Mouse (Mus musculus) kidney, adult 8-10 months (tissue): ENCODE results near the gene Ptgdr.
"Not testable (repeated sequence)": the region's sequence is repeated elsewhere in the genome, so short reads cannot be mapped to it uniquely, and the experiment has no call there.

ENCODE experiments used
- DNase-seq, 2 experiments: peaks; one replicate each; pipeline ENCODE4 v3.0.0; 2022

Ptgdr gene

DNA sequence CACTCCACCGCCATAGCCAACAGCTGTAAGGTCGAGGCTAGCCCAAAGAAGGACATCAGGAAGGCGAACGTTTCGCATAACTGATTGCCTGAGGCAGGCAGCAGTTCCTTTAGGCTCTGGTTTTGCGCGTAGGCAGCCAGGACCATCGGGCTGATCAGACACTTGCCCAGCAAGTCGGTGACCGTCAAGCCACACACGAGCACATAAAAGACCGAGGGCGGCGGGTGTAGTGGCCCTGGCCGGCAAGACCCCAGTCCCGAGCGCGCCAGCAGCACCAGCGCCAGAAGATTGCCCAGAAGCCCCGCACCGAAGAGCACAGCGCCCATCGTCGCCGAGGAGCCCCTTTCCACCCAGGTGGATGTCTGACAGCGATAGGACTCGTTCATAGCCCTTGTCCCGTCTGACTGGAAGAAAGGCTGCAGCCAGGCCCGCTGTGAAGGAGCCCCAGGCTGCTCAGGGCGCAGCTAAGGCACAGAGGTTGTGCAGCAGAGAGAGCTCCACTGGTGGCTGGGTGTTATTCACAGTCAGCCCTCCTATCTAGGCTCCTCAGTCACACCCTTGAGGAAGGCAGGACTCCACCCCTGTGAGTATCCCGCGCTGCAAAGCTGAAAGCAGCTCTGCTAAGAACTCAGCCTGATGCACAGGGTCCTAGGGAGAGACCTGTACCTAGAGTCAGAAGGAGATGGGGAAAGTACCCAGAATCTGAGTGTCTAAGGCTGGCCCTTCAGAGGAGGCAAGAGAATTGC is at the start of gene Ptgdr:
Ptgdr (minus strand) TSS at position 508 of the 746 bp plus-strand sequence.
- no peak for DNase-seq

DNA sequence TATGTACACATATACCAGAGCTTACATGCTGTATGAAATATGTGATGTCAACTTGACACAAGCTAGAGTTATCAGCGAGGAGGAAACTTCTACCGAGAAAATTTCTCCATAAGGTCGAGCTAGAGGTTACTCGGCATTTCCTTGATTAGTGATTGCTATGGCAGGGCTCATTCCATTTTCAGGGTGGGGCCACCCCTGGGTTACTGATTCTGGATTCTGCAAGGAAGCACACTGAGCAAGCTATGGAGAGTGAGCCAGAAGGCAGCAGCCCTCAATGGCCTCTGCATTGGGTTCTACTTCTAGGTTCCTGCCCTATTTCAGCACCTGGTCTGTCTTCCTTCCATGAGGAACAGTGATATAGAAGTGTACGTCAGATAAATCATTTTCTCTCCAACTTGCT is 48.6 kb upstream of the Ptgdr start:
- DNase-seq = no peak

DNA sequence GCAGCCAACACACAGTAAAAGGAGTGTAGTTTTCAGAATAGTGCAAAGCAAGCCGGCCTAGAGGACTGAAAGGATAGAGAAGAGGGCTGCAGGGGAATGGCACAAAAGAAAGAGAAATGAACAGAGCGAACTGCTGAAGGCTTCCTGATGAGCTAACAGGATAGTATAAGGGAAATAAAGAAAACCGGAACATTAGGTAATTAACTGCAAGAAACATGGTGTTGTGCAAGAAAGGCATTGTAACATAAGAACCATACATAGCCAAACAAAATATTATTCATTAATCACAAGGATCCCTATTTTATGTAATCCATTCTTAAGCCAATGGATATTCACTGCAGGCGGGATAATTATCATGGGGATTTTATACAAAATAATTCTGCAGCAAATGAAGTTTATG is 45.0 kb upstream of the Ptgdr start:
- no peak for DNase-seq

DNA sequence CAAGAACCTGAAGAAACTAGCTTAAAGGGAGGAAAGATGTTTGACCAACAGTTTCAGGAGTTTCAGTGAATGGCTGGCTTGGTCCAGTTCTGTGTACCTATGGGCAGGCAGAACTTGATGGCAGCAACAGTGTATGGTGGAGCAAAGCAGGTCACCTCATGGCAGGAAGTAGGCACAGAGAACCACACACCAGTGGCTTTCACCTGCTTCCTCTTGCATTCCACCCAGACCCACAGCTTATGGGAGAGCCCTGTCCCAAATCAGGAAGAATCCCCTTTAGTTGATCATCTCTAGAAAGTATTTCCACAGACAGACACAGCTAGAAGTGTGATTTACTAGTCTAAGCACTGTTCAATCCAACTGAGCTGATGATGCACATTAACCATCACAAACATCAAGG is 42.6 kb upstream of the Ptgdr start:
- not testable (repeated sequence) for DNase-seq

DNA sequence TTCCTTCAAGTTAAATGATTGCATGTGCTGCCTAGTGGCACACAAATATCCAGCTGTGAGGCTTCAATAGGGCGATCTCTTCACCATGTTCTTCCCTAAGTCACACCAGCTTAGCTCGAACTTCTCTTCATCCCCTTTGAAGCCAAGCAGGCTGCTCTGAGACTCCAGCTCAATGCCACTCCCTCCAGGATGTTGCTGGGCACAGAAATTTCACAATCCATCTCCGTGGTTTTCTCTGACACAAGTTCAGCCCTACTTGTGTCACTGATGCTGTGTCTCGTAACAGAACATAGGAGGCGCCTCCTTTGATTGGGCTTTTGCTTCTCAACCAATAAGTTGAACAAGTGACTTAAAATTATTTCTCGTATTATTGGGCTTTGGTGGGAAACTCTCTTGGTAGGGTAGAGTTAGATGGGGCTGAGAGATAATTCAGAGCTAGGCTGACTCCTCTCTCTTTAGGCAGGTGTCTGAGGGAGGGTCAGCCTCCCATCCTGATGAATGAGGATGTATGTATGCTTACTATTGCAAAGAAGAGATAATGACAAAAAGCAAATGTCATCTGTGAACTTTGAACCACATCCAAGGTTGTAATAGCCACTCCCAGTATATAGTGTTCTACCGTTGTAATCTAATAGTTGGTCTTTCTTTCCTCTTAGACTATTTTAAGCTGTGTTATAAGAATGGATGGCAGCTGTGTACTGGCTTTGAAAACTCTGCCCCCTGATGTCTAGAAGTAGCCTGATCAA is 32.4 kb upstream of the Ptgdr start:
- DNase-seq = no peak

DNA sequence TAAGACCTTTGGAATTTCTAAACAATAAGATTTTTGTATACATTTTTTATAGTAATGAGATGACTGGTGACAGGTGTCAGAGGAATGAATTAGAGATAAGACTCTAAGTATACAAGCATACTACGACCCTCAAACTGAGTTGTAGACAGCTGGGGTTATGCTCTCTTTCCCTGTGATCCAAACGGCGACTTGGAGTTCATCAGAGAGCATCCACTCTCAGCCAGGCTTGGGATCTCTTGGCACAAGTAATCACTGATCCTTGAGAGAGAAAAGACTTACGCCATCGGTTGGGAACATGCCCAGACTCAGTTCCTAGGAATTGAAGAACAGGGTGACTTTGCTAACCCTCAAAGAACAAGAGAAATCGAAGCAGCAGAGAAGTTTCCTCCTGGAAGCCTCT is 10.5 kb upstream of the Ptgdr start:
- no peak for DNase-seq

DNA sequence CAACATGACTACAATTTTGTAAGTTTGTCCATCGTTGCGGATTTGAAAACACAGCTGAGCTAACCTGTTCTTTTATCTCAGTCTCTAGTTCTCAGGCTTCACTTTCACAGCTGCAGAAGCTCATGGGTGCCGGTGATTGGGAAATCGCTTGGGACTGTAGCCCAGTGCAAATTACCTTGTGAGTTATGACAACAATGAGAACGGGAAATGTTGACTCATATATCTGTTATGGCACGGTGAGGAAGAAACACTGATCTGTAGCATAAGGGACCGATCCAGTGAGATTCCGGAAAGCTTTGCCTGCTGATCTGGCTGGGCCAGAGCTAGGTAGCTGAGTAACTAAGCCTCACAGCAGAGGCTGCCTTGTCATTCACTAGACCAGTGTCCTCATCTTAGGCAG is 6.5 kb upstream of the Ptgdr start:
- no peak for DNase-seq

DNA sequence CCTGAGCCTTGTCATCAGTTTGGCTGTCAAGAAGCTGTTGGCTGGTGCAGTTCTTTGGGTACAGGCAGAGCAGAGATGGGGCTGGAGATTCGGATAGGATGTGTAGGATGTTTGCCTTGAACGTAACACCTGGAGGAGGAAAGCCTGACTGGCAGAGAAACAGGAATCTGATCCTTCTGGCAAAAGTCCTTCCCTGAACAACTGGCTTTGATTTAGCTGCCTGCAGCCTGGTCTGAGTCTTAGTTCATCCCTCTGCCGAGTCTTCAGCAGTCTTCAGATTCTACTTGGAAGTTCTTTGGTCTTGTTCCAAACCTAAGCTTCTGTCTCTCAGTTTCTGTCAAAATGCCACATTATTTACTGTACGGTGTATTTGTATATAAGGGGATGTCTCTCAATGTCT is 3.9 kb upstream of the Ptgdr start:
- DNase-seq = no peak

DNA sequence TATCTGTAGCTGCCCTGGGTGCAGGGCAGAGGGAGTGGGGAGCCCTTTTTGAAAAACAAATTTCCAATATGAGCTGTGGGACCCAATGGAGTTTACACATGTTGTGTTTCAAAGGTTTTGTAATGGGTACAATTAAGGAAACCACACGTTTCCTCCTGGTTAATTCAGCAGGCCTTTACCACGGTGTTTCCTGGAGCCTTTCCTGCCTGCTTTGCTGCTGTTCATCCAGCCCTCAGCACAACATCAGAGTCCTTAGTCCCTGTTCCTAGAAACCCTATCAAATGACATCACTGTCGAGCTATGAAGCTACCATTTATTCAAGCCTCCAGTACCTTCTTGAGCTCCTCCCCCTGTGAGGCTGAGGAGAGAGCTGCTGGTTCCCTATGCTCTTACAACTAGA is 2.0 kb upstream of the Ptgdr start:
- no peak for DNase-seq

DNA sequence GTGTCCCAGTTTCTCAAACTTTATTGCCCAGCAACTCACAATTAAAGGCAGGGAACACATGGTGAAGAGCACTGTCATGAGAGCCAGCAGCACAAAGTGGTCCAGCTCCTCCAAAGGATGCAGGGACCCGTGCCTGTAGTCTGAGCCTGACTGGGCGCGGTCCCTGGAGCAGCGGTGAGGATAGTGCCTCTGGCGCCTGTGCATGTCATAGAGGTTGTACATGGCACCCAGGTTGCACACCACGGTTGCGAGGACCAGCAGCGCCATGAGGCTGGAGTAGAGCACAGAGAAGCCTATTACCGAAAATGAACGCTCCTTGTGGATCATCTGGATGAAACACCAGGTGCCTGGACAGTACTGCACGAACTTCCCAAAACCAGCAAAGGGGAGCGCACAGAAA is 803 bp downstream of the Ptgdr start:
- no peak for DNase-seq

DNA sequence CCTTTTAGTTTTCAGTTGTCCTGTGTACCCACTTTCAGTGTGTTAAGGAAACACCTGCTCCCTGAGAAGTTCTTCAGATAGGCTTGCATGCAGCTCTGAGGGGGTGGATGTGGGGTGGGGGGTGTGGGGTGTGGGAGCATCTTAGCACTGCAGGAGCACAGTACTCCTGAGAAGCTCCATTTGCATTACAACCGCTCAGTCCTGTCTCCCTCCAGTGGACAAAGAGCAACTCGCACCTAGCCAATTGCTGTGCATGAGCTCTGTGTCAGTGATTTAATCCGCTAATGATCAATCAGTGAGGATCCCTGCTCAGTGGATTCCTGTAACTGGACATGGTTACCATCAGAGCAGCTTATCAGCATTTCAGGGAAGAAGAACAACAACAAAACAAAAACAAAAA is 8.5 kb downstream of the Ptgdr start:
- DNase-seq = peak in 1 of 2 experiments; percentile 41

DNA sequence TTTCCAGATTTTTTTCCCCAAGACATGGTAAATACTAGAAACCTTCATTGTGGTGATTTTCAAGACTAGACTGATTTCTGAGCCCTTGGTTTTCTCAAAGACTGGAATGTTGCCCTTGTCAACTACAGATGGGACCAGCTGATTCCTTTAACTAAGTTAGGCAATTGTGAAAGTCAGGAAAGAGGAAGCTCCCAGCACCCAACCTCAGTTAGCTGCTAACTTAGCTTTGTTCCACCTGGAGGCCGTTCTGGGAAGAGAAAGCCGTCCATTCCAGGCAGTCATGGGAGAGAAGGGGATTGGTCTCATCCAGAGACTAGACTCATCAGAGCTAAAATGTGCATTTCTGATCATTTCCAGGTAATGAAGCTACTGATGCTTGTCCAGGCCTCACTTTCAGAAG is 11.4 kb downstream of the Ptgdr start:
- DNase-seq = no peak

DNA sequence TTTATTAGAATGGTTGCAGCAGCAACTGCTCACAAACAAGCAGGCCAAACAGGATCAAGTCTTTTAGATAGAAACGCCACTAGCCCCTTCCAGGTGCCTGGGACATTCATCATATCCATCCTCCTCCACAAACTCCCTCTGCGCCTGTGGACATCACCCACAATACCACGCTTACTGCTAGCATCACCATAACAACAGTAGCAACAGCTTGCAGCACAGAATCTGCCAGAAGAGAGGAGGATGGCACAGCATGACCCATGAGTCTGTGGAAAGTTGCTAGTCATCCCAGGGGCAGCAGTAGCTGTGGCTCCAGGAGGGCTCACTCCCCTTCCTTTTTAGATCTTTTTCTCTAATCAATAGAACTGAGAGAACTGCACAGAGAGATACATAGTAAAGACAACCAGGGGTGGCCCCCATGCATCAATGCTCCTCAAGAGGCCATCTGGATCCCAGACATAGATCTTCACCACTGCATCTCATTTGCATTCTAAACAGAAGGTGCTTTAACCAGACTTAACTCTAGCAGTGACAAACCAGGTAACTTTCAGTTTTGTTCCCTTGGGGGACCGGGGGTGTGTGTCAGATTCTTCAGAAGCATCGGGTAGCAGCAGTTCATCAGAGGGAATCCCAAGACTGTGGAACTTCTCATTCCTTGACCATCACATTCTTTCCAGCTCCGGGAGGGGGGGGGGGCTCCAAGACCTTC is 12.5 kb downstream of the Ptgdr start:
- no peak for DNase-seq

DNA sequence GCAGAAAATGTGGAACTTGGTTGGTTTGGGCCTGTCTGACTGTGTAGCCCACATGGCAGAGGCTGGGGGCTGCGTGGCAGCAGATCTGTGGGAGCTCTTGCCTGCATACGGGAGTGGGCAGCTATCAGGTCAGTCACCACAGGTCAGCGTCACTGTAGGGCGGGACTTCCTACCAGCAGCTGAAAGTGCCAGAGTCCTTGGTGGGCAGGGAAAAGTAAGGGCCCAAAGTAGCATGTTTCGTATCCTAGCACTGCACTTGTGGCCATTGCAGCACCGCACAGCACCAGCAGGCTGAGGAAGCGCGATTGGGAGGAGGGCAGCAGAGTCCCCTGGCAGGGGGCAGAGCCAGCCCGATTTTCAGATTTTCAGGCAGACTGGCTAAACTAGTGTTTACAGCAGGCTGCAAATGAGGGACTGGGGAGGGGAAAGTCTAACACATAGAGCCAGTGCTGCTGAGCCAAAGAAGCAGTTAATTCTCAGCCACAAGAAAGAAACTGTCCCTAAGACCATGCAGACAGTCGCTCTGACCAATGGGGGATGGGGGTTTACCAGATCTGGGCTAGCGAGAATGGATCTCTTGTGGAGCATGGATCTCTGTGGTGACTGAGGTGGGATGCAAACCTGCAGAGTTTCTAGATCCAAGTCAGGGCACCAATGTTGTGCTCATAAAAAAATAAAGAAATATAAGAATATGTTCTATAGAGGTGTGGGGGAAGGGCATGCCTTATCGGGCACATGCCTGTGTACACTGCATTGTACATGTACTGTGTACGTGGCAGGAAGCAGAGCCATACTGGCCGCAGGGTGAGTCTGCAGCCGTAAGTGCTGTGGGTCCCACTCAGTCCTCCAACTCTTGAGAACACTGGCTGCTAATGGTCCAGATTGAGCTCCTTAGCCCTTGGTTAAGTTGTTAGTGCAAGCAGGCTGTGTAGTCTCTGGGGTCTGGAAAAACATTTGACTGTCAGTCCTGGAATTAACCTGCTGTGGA is 15.1 kb downstream of the Ptgdr start:
- DNase-seq = no peak

DNA sequence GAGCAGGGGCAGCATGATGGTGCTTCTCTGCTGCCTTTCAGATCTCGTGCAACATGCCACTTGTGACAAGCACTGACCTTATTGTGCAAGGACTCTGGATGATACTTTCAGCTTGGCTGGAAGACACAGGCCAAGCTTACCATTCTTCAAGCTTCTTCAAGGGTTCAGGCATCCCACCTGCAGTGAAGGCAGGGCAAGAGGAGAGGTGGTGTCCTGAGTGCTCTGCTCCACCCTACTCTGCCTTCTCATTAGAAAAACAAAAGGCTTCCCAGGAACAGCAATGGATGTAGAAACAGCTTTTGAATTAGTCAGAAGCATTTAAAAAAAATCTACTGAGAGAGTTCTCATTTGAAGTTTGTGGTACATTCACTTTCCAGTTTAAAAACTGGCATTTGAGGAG is 20.5 kb downstream of the Ptgdr start:
- no peak for DNase-seq

DNA sequence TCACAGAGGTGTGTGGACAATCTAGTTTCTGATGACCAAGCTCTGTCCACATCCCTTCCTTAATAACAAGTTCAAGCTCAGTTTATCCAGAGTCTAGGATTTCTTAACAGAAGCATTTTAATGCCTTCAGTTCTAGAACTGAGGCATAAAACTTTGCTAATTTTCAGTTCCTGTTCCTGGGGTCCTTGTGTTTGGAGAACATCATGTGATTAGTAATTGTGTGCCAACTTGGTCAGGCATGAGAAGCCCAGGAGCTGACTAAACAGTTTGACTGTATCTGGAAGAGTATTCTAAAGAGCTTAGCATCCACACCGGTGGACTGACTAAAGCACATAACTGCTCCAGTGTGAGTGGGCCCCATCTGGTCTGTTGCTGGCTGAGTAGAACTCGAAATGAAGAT is 24.0 kb downstream of the Ptgdr start:
- DNase-seq = peak in 1 of 2 experiments; percentile 9

DNA sequence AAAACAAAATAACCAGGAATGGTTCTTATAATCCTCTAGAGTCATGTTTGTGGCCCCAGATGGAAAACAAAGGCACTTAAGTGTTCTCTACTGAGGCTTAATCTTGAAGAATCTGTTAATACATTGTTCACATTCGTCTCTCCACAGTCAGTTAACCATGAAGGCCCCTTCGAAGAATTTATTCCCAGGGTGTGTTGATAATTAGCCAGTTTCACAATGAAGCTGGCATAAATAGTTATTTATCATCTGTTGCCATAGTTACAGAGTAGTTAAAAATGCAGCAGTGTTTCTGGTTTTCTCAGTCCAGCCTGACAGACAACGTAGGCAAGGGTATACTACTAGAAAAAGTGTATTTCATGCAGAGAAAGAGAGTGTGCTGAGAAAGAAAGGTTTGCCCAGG is 25.0 kb downstream of the Ptgdr start:
- DNase-seq = peak; percentile 9 to 67

DNA sequence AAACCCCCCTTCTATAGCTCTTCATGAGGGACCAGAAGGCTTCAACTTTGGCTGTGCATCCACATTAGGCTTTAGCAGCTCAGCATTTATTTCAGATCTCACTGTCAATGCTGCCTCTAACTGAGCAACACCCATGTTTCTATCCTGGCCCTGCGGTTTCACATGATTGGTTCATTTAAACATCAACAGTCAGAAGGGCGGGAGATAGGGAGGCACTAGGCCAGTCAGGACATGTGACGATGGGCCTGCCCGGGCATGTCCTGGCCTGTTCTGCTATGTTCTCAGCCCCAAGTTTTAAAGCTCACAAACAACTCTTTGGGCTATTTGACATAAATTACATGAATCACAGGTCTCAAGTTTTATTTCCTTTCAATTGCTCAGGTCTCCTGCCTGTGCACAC is 26.1 kb downstream of the Ptgdr start:
- peak; percentile 35 to 43 for DNase-seq

DNA sequence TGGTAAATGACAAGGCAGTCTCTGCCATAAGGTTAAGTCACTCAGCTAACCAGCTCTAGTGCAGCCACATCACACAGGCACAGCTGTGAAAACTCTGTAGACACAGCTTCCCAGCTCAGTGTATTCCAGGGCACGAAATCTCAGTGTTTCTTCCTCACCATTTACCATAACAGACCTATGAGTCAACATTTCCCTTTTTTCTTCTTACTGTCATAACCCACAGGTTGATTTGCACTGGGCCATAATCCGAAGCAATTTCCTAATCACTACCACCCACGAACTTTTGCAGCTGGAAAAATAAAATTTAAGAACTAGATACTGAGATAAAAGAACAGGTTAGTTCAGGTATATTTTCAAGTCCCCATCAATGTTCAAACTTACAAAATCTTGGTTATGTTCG is 31.4 kb downstream of the Ptgdr start:
- DNase-seq = no peak

DNA sequence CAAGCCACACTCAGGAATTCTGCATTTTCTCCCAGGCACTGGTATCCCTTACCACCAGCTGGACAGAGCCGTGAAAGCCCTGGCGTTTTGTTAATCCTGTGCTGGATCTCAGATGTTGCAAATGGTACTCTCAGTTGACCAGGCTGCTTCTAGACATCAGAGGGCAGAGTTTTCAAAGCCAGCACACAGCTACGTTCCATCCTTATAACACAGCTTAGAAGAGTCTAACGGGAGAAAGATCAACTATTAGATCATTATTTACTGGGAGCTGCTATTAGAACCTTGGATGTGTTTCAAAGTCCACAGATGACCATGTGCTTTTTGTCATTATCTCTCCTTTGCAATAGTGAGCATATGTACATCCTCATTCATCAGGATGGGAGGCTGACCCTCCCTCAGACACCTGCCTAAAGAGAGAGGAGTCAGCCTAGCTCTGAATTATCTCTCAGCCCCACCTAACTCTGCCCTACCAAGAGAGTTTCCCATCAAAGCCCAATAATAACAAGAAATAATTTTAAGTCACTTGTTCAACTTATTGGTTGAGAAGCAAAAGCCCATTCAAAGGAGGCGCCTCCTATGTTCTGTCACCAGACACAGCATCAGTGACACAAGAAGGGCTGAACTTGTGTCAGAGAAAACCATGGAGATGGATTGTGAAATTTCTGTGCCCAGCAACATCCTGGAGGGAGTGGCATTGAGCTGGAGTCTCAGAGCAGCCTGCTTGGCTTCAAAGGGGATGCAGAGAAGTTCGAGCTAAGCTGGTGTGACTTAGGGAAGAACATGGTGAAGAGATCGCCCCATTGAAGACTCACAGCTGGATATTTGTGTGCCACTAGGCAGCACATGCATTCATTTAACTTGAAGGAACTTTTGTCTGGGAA is 37.8 kb downstream of the Ptgdr start:
- DNase-seq = no peak

DNA sequence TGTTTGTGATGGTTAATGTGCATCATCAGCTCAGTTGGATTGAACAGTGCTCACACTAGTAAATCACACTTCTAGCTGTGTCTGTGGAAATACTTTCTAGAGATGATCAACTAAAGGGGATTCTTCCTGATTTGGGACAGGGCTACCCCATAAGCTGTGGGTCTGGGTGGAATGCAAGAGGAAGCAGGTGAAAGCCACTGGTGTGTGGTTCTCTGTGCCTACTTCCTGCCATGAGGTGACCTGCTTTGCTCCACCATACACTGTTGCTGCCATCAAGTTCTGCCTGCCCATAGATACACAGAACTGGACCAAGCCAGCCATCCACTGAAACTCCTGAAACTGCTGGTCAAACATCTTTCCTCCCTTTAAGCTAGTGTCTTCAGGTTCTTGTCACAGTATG is 46.0 kb downstream of the Ptgdr start:
- not testable (repeated sequence) for DNase-seq
